Comparison of ENCODE assay signal across 8 mouse cellular contexts in genomic region chr4:128734721-128735671, GRCm38 (mm10). TPM values are rescaled to one million over a fixed set of nuclear protein-coding genes. Genes with fewer than 3 reads are reported as not detected.
A peak's percentile ranks its signal among the peaks of the same experiment; 100 is the strongest.
DNase-seq lines count a peak whose midpoint lies in the region; ATAC-seq and TF ChIP-seq lines count a peak whose summit lies in the region.

No protein-coding gene starts in this region.

- H3K27me3 ChIP-seq in megakaryocyte, embryonic 14.5 days (replicated peaks) = no peaks in the 10 kb centered on the region
- no peaks in the 10 kb centered on the region for H3K27me3 ChIP-seq in forebrain, embryonic 13.5 days
- H3K27me3 ChIP-seq in intestine, postnatal 0 days (replicated peaks; ENCODE audit: control insufficient read depth, insufficient read depth, low read length) = no peaks in the 10 kb centered on the region
- no peaks in the 10 kb centered on the region for H3K27me3 ChIP-seq in thymus, adult 2 months (ENCODE audit: control insufficient read depth, insufficient read depth, low read length)

- TF ChIP-seq POLR2A in thymus, adult 2 months (IDR thresholded peaks at IDR 0.05; ENCODE audit: control insufficient read depth, extremely low read depth, insufficient read depth, low read length, poor library complexity) = no peak

- peak overlapping the region; percentile 95 for H3K27ac ChIP-seq in forebrain, embryonic 13.5 days
- H3K27ac ChIP-seq in intestine, postnatal 0 days (ENCODE audit: low read depth, low read length) = peak overlapping the region; percentile 17
- H3K27ac ChIP-seq in thymus, adult 2 months (ENCODE audit: control insufficient read depth, insufficient read depth, low read length) = peak overlapping the region; percentile 22; the same call in 1 of the 2 replicates

- peak; percentile 63 for DNase-seq in thymus, adult 2 months
- DNase-seq in adrenal gland, adult 8-10 months = no peak
- no peak for DNase-seq in yolk sac, embryonic 10.5 days (ENCODE audit: low spot score)

- no peak for ATAC-seq in megakaryocyte, adult 5-6 weeks (ENCODE audit: poor library complexity, severe bottlenecking)
- ATAC-seq in forebrain, embryonic 13.5 days = no peak
- ATAC-seq in intestine, postnatal 0 days = peak; percentile 10; the same call in 1 of the 2 replicates
- 0 out of 2 replicates have a peak, but pooled peaks have one; percentile 16 for ATAC-seq in megakaryocyte progenitor cell, adult 5-6 weeks (replicated peaks; ENCODE audit: poor library complexity)

- H3K4me2 ChIP-seq in forebrain, embryonic 13.5 days = peak overlapping the region; percentile 54
- H3K4me2 ChIP-seq in intestine, postnatal 0 days (replicated peaks; ENCODE audit: low read depth) = 0 out of 2 replicates have a peak overlapping the region, but pooled peaks have one; percentile 30

- WGBS in forebrain, embryonic 13.5 days = 52% methylated on average over 18 of the region's 18 CpGs
- 66% methylated on average over 18 of the region's 18 CpGs for WGBS in intestine, postnatal 0 days
- 29% methylated on average over 18 of the region's 18 CpGs for WGBS in thymus, adult 2 months

- peaks cover 32% of the 10 kb centered on the region for H3K4me1 ChIP-seq in megakaryocyte, embryonic 14.5 days
- H3K4me1 ChIP-seq in forebrain, embryonic 13.5 days = peaks cover 86% of the 10 kb centered on the region
- H3K4me1 ChIP-seq in intestine, postnatal 0 days (replicated peaks; ENCODE audit: control insufficient read depth, insufficient read depth, low read length) = peaks cover 20% of the 10 kb centered on the region; the same call in 1 of the 2 replicates
- peaks cover 48% of the 10 kb centered on the region for H3K4me1 ChIP-seq in thymus, adult 2 months (replicated peaks; ENCODE audit: control insufficient read depth, insufficient read depth, low read length)

- peak overlapping the region; percentile 65 for H3K9ac ChIP-seq in forebrain, embryonic 13.5 days
- no peak overlapping the region for H3K9ac ChIP-seq in intestine, postnatal 0 days (ENCODE audit: low read depth, low read length)

- peak overlapping the region; percentile 21 for H3K4me3 ChIP-seq in megakaryocyte, embryonic 14.5 days (replicated peaks)
- H3K4me3 ChIP-seq in forebrain, embryonic 13.5 days = 0 out of 2 replicates have a peak overlapping the region, but pooled peaks have one; percentile 21
- no peak overlapping the region for H3K4me3 ChIP-seq in intestine, postnatal 0 days (ENCODE audit: low read depth, low read length)
- no peak overlapping the region for H3K4me3 ChIP-seq in thymus, adult 2 months (ENCODE audit: control insufficient read depth, insufficient read depth, low read length)

- no peaks in the 10 kb centered on the region for H3K9me3 ChIP-seq in megakaryocyte, embryonic 14.5 days
- H3K9me3 ChIP-seq in forebrain, embryonic 13.5 days (replicated peaks) = no peaks in the 10 kb centered on the region
- H3K9me3 ChIP-seq in intestine, postnatal 0 days (ENCODE audit: control insufficient read depth) = no peaks in the 10 kb centered on the region

- H3K36me3 ChIP-seq in megakaryocyte, embryonic 14.5 days (replicated peaks; ENCODE audit: low read length) = peaks cover 80% of the 10 kb centered on the region
- peaks cover 36% of the 10 kb centered on the region for H3K36me3 ChIP-seq in forebrain, embryonic 13.5 days (ENCODE audit: poor library complexity, severe bottlenecking)
- H3K36me3 ChIP-seq in intestine, postnatal 0 days (ENCODE audit: control insufficient read depth, insufficient read depth) = no peaks in the 10 kb centered on the region; the same call in 1 of the 2 replicates
- H3K36me3 ChIP-seq in thymus, adult 2 months (ENCODE audit: control insufficient read depth, insufficient read depth, low read length) = no peaks in the 10 kb centered on the region

- no peak for TF ChIP-seq CTCF in intestine, postnatal 0 days (IDR thresholded peaks at IDR 0.05; ENCODE audit: low read depth)
- TF ChIP-seq CTCF in thymus, adult 2 months (IDR thresholded peaks at IDR 0.05; ENCODE audit: borderline replicate concordance, control insufficient read depth, extremely low read depth, insufficient read depth, low read length, poor library complexity) = no peak

RNA-seq across cellular contexts. Expression of gene A3galt2, which starts 20.2 kb away (rescaled TPM):
- 0.49 TPM in 1 of 2 replicates, not detected in the other for polyA plus RNA-seq in megakaryocyte, embryonic 14.5 days (2012; ENCODE audit: insufficient read depth, low replicate concordance)
- 0.09 and 0.21 TPM in 2 replicates for total RNA-seq in megakaryocyte, adult 5-6 weeks (2015)
- 0.11 TPM in 1 of 2 replicates, not detected in the other for total RNA-seq in megakaryocyte, adult 5-6 weeks (2017)
- polyA plus RNA-seq in forebrain, embryonic 13.5 days (2015; fragmentation: Nextera tagmentation; extraction: Ambion mirVana) = 0.67 and 0.88 TPM in 2 replicates
- polyA plus RNA-seq in intestine, postnatal 0 days (2015; fragmentation: Nextera tagmentation; extraction: Ambion mirVana) = not detected in 2 replicates
- not detected in 2 replicates for total RNA-seq in megakaryocyte progenitor cell, adult 5-6 weeks (2015)
- total RNA-seq in megakaryocyte progenitor cell, adult 5-6 weeks (2017) = not detected in 2 replicates
- polyA plus RNA-seq in thymus, adult 2 months (2012; rRNA removed) = 1.3 and 1.6 TPM in 2 replicates
- total RNA-seq in adrenal gland, adult 8-10 months (2022) = under 1 TPM; 0.14 to 0.34 (median 0.15) TPM

Comparison
In these comparisons a context has a peak if more than half of its experiments do, and no peak if none do; other contexts are left out.
1. H3K4me3 ChIP-seq: peak in megakaryocyte, embryonic 14.5 days (single experiment) and forebrain, embryonic 13.5 days (single experiment); none in intestine, postnatal 0 days (single experiment) and thymus, adult 2 months (single experiment).
2. ATAC-seq: peak in intestine, postnatal 0 days (single experiment) and megakaryocyte progenitor cell, adult 5-6 weeks (single experiment); none in megakaryocyte, adult 5-6 weeks (single experiment) and forebrain, embryonic 13.5 days (single experiment).
3. H3K27ac ChIP-seq: peak in every context shown above with its lines; median percentile 95 in forebrain, embryonic 13.5 days; 22 in thymus, adult 2 months; 17 in intestine, postnatal 0 days.